Mouse (Mus musculus): Measurements from ENCODE around the gene Frs2.
"Not testable (repeated sequence)": the region's sequence is repeated elsewhere in the genome, so short reads cannot be mapped to it uniquely, and the experiment has no call there.

Frs2 gene

DNA sequence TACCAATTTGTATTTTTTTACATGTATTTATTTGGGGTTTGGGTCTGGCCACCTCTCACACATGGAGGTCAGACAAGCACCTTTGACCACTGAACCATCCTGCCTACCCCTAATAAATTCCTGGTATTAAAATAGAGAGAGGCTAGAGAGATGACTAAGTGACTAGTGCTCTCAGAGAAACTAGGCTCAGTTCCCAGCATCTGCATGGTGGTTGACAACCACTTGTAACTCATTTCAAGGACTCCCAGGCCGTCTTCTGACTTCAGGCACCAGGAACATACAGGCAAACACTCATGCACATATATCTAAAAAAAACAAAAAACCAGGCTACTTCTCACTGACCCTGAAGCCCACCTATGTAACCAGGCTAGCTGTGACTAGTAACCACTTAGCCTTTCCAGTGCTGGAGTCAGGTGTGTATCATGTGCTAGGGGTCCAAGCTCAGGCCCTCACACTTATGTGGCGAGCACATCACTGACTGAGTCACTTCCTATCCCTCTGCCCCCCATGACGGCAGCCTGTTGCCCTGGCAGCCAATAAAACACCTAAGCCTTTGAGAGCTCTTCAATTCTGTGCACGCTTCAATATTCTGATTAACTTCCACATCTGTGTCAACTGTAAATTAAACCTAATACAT lies 98.3 kb downstream of the Frs2 start:
- in situ Hi-C loops (cut with MboI; ENCODE audit: low sequenced_read_pairs), result loop anchor here (25.0 kb wide), 1 partner anchor 162 kb away; the partner anchor contains the start of gene Yeats4

DNA sequence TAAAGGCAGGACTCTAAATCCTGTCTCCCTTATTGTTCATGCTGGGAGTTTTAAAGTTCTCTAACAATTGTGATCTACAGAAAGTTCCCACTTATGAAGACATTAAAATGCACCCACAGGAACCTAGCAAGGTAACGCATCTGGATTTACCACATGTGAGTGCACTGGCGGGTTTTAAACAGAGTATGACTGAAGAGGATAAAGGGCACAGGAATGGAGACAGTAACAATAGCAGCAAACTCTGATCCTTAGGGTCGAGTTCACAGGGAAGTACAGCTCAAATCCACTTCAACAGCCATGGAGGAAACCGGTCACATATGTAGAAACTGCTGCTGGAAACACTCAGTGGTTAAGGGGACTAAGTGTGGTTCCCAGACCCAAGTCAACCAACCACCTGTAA lies 99.1 kb downstream of the Frs2 start:
- in situ Hi-C loops (cut with MboI; ENCODE audit: low sequenced_read_pairs), result no loop called here

DNA sequence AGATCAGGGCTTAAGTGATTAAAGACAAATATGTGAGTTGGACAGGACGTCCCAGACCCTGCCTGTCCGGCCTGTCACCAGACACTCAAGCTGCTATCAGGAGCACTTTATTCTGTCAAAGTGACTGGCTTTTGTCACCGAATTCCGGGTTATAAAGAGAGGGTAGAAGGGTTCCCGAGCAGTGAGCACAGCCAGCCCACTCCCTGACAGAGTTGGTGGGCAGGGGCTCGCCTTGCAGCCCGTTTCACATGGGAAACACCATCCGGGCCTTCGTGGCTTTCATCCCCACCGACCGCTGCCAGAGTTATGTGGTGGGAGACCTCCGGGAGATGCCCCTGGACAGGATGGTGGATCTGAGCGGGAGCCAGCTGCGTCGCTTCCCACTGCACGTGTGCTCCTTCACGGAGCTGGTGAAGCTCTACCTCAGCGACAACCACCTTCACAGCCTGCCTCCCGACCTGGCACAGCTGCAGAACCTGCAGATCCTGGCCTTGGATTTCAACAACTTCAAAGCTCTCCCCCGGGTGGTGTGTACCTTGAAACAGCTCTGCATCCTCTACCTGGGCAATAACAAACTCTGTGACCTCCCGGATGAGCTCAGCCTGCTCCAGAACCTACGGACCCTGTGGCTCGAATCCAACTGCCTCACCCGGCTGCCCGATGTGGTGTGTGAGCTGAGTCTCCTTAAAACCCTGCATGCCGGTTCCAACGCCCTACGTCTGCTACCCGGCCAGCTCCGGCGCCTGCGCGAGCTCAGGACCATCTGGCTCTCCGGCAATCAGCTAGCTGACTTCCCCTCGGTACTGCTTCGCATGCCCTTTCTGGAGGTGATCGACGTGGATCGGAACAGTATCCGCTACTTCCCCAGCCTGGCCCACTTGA lies 102.9 kb downstream of the Frs2 start, which contains the start of gene Lrrc10:
Gene Lrrc10, plus strand, starts transcription at position 167 of the 882 bp plus-strand sequence.
- in situ Hi-C loops (cut with MboI; ENCODE audit: low sequenced_read_pairs), result no loop called here

DNA sequence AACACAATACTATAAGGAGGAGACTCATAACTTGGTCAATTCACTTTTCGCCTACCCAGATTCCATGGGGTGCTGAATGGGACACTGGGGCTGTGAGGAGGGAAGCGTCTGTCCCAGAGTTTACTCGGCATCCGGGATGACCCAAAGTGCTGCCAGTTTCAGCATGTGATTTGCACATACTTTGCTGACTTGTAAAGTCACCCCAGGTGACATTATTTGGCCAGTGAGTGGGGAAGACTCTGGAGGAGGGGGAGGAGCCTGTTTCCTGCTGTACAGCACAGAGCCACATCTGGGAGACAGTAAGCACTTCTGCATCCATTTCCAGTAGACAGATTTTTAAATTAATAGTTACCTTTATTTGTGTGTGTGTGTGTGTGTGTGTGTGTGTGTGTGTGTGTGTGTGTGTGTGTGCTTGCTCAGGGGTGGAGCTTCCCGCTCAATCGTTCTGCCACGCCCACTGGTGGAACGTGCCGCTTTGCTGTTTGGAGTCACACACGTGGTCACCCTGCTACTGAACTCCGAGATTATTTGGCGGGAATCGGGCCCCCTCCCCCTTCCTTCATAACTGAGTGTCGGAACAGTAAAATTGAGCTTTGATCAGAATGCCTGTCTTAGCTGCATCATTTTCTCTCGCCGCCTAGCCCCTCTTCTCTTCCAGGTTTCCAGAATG lies 104.7 kb downstream of the Frs2 start:
- in situ Hi-C loops (cut with MboI; ENCODE audit: low sequenced_read_pairs), result not testable (repeated sequence)

DNA sequence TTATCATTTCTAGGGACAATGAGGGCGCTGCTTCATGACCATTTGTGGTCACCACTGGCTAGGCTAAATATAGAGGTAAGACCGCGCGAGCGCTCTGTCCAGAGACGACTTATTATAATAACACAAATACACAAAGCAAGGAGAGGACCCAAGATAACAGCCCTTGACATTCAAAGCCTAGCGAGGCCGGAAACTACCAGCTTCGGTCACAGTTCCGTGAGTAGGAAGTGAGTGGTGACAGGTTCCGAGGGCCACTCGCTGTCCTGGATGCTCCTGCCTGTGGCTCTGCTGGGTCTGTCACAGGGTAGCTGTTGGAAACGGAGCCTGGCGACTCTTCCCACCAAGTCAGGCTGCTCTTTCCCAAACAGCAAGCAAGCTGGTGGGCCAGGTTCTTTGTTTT lies 106.0 kb downstream of the Frs2 start:
- in situ Hi-C loops (cut with MboI; ENCODE audit: low sequenced_read_pairs), result no loop called here

DNA sequence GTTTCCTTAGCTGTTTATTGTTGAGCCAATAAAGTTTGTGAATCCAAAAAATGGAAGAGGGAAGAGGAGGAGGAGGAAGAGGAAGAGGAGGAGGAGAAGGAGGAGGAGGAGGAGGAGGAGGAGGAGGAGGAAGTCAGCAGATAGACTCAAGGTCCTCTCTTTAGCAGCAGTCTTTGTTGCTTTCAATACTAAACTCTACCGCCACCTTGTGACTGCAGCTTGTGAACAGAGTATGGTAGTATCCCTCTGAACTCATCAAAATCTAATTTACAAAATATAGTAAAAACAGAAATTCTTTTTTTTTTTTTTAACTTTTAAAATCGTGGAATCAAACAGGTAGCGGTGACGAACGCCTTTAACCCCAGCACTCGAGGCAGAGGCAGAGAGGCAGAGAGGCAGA lies 108.0 kb downstream of the Frs2 start:
- in situ Hi-C loops (cut with MboI; ENCODE audit: low sequenced_read_pairs), result no loop called here

DNA sequence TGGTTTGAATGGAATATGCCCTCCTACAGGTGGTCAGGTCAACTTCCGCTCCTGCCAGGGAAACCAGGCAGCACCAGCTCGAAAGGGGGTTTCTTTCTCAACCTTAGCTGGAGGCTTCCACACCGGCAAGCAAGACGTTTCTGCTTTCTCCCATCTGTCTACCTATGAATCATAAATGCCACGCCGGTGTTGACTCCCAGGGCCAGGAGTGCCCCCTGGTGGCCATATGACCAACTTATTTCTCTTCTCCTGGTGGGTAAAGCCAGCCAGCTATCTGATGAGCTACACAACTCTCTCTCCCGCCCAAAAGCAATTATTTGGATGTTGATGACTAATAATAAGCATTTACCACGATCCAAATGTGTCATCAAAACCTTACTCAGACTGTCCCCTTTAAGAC lies 114.5 kb downstream of the Frs2 start:
- in situ Hi-C loops (cut with MboI; ENCODE audit: low sequenced_read_pairs), result no loop called here

DNA sequence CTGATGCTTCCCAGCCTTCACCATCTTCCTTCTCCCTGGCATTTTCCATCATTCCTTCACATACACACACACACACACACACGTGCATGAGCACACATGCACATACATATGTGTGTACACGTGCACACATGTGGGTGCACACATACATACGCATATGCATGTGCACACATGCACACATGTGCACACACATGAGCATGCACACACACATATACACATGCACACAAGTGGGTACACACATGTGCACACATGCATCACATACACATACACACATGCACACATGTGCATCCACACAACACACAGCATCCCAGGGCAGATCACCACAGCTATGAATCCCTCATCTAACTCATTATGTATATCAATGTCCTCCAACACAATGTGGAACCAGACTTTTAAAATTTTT lies 117.2 kb downstream of the Frs2 start:
- in situ Hi-C loops (cut with MboI; ENCODE audit: low sequenced_read_pairs), result no loop called here

DNA sequence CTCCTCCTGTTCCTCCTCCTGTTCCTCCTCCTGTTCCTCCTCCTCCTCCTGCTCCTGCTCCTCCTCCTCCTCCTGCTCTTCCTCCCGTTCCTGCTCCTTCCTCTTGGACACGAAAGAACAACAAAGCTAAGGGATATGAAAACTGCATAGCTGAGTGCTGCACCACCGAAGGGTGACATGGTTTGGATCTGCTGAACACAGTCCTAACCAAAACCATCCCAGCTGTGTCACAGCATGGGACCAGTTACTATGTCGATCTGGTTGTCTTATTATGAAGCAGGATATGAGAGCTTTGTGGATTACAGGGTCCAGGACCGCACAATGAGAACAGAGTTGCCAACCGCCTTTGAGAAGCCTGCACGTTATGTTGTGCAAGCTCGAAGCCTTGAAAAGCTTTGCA lies 122.2 kb downstream of the Frs2 start:
- in situ Hi-C loops (cut with MboI; ENCODE audit: low sequenced_read_pairs), result no loop called here

DNA sequence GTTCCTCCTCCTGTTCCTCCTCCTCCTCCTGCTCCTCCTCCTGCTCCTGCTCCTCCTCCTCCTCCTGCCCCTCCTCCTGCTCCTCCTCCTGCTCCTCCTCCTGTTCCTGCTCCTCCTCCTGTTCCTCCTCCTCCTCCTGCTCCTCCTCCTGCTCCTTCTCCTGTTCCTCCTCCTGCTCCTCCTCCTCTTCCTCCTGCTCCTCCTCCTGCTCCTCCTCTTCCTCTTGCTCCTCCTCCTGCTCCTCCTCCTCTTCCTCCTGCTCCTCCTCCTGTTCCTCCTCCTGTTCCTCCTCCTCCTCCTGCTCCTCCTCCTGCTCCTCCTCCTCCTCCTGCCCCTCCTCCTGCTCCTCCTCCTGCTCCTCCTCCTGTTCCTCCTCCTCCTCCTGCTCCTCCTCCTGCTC lies 122.6 kb downstream of the Frs2 start:
- in situ Hi-C loops (cut with MboI; ENCODE audit: low sequenced_read_pairs), result not testable (repeated sequence)

DNA sequence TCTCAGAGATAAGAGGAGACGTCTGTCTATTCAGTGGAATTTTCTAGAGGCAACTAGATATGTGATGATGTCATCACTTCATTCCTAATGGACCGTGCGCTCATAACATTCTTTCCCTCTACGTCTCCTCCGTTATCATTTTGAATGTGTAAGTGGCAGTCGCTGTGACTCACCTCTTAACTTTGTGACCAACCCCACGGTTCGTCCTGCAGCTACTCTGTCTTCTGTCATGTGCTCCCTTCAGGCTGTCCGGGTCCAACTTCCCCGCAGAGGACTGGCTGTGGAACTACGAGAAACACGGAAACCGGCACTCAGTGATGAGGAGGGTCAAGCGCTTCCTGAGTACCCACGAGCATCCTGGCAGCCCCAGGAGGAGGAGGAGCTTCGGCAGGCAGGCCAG lies 124.6 kb downstream of the Frs2 start:
- in situ Hi-C loops (cut with MboI; ENCODE audit: low sequenced_read_pairs), result no loop called here

DNA sequence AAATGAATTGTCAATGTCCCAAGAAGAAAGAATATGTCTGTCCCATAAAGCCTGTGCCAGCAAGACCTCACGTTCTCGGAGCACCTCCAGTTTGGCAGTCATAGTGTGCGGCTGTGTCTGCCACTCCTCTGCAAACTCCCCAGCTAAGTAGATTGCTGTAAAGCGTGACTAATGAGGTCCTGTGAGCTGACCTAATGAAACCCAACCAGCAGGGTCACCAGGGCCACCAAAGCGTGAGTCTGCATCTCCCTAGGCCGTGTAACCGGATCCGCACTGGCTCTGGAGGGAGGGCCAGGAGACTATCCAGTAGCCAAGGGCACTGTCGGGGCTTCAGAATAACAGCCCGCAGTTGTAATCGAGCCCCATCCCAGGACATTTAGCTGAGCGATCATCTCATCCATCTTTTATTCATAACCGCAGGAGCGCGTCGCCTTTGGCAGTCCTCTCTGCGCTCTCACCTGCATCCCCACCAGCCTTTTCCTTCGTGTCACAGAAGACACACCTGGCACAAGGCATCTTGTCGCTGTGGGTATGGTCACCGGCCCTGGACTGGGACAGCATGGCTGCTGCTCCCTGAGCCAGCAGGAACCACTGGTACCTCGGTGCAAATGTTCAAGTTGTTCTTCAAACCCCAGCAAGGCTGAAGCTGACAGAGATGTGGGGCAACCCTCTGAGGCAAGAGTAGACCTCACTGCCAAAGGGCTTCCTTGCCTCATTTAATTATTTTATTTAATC lies 127.1 kb downstream of the Frs2 start:
- in situ Hi-C loops (cut with MboI; ENCODE audit: low sequenced_read_pairs), result no loop called here
